Mouse (Mus musculus) C3H10T1/2 (cell line): ENCODE data around the gene Lcn8. TPM values are rescaled to one million over a fixed set of nuclear protein-coding genes. Genes with fewer than 3 reads are reported as not detected.

Source experiments
- polyA plus RNA-seq, 2 experiments: library from polyadenylated mRNA; unstranded; fragments of >200 nt; fragmentation: generic; extraction: Trizol; gene quantifications; one replicate each; pipeline ENCODE4 v1.2.1; 2012; ENCODE audit warnings: missing spikeins in 2 of 2

The Lcn8 gene
- polyA plus RNA-seq: not detected

GRCm38 (mm10) chr2:25652902-25653301 is at the start of gene Lcn8:
Gene Lcn8, plus strand, starts transcription at chr2:25653120.

DNA sequence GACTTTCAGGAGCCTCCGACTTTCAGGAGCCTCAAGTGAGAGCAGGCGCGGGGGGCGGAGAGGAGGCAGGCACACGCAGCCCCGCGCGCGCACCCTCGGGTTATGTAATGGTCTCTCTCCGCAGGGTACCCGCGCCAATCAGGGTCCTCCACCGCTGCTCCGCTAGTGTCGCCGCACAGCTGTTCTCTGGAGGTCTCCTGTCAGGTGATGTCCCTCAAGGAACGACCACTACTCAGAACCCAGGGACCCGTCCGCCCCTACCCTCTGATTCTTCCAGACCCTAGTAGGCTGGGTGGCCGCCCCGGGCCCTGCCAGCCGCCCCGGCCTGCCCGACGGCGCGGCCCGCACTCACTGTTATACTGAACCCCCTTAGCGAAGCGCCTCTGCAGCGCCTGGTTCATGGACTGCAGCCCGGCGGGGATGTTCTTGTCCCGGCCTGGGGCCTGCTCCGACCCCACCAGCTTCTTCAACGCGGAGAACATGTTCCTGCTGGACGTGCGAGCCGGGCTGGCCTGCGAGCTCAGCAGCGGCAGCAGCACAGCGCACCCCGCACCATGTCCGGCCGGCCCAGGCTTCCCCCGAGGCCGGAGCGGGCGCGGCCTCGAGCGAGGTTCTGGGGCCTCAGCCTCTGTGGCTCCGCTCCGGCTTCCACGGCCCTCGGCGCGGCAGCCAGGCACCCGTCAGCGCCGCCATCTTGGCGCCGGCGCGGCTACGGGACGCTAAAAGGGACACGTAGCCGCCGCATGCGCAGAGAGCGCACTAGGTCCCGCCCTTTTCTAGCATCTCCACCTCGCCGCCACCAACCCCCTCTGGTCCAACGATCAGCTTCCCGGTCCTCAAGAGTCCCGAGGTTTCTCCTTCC is 44.9 kb upstream of the Lcn8 start, which contains the start of gene Rabl6:
Rabl6 (minus strand) TSS at position 761 of the 862 bp plus-strand sequence.

DNA sequence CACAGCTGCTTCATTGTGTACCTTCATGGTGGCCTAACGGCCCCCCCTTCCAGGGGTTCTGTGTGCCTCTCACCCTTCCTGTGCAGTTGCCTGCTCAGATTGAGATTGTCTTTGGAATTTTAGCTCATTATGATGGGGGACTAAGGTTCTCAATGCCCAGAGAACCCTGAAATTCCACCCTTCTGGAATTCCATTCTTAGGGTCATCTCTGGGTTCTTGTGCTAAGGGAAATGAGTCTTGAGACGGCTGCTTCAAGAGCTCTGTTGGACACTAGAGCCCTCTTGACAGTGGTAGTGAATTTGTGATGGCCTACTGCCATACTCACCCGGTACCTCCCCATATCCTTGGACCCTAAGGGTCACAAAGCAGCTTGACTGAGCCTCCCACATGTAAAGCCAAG is 35.3 kb upstream of the Lcn8 start, which contains the start of gene Ccdc183:
Ccdc183 (minus strand) TSS at position 101 of the 400 bp plus-strand sequence.

GRCm38 (mm10) chr2:25621229-25622200 is 31.4 kb upstream of the Lcn8 start, which contains the start of gene Tmem141:
Gene Tmem141, minus strand, starts transcription at chr2:25622005.

GRCm38 (mm10) chr2:25627811-25628210 is 25.1 kb upstream of the Lcn8 start, which contains the start of gene Fcna:
Gene Fcna, minus strand, starts transcription at chr2:25628030.

DNA sequence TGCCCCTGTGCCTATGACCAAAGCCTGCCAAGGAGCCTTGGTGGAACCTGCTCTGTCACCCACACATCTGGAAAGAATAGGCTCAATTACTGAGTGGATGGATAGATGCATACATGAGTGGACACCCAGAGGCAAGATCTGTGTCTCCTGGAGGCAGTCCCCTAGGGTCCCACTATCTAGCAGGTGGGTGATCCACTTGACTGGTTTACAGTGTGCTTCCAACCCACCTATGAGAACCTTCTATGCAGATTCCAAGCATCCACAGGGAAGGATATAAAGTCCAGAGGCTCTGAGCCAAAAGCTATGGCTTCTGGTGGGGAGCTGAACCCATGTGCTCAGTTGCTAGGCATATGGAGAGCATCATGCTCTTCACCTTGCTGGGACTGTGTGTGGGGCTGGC is 4.7 kb downstream of the Lcn8 start, which contains the start of gene Lcn5:
Lcn5 (plus strand) TSS at position 301 of the 400 bp plus-strand sequence.

GRCm38 (mm10) chr2:25676486-25676885 is 23.6 kb downstream of the Lcn8 start, which contains the start of gene Lcn6:
Gene Lcn6, plus strand, starts transcription at chr2:25676786.

GRCm38 (mm10) chr2:25682426-25682825 is 29.5 kb downstream of the Lcn8 start, which contains the start of gene Lcn10:
Gene Lcn10, plus strand, starts transcription at chr2:25682726.

DNA sequence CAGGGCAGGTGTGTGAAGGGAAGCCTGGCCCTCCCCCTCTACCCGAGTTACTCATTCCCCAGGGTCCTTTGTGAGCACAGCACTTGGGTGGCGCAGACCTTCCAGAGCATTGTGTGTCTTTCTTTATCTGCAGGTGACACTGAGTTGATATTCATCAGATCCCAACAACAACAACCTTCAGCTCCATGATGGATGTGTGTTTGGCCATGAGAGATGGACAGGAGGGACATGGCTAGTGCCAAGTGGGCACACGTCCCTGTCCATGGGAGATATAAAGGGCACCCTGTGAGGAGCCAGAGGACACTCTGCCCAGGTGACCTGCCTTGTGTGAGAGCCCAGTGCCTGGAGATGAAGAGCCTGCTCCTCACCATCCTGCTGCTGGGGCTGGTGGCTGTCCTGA is 46.8 kb downstream of the Lcn8 start, which contains the start of gene Obp2a:
Obp2a (plus strand) TSS at position 301 of the 400 bp plus-strand sequence.

Other genes with a start within 250 kb of the Lcn8 start
- under 1 TPM; 0.13 to 0.42 TPM for gene Fut7, start 229.9 kb upstream of the Lcn8 start, polyA plus RNA-seq
- gene Abca2, start 224.4 kb upstream of the Lcn8 start, polyA plus RNA-seq: 10 to 100 TPM in 1 of 2 experiments, 1 to 10 TPM in 1; 4.8 to 13.4 TPM
- under 1 TPM; 0.15 to 0.94 TPM for gene Clic3, start 196.3 kb upstream of the Lcn8 start, polyA plus RNA-seq
- 10 to 100 TPM; 25.6 to 61.9 TPM for gene Paxx, start 192.0 kb upstream of the Lcn8 start, polyA plus RNA-seq
- under 1 TPM; 0.07 to 0.30 TPM for gene Ptgds, start 183.1 kb upstream of the Lcn8 start, polyA plus RNA-seq
- gene Lcn12, start 159.2 kb upstream of the Lcn8 start, polyA plus RNA-seq: not detected
- gene Fbxw5, start 152.4 kb upstream of the Lcn8 start, polyA plus RNA-seq: 10 to 100 TPM; 24.9 to 52.5 TPM
- 1 to 10 TPM in 1 of 2 experiments, under 1 TPM in 1; 0.85 to 9.2 TPM for gene C8g, start 151.4 kb upstream of the Lcn8 start, polyA plus RNA-seq
- gene Traf2, start 106.2 kb upstream of the Lcn8 start, polyA plus RNA-seq: 10 to 100 TPM; 29.4 to 32.2 TPM
- 100 to 1,000 TPM; 602 to 888 TPM for gene Edf1, start 95.3 kb upstream of the Lcn8 start, polyA plus RNA-seq
- gene Mamdc4, start 78.3 kb upstream of the Lcn8 start, polyA plus RNA-seq: 1 to 10 TPM in 1 of 2 experiments, under 1 TPM in 1; 0.09 to 1.1 TPM
- gene Phpt1, start 77.9 kb upstream of the Lcn8 start, polyA plus RNA-seq: 100 to 1,000 TPM; 104 to 192 TPM
- 1 to 10 TPM in 1 of 2 experiments, under 1 TPM in 1; 0.04 to 1.9 TPM for gene Ajm1, start 71.4 kb upstream of the Lcn8 start, polyA plus RNA-seq
- 10 to 100 TPM; 38.7 to 57.3 TPM for gene Rabl6, start 44.6 kb upstream of the Lcn8 start, polyA plus RNA-seq
- 1 to 10 TPM in 1 of 2 experiments, under 1 TPM in 1; 0.82 to 1.3 TPM for gene Ccdc183, start 35.4 kb upstream of the Lcn8 start, polyA plus RNA-seq
- gene Tmem141, start 31.1 kb upstream of the Lcn8 start, polyA plus RNA-seq: 1 to 10 TPM; 5.8 to 8.5 TPM
- gene Fcna, start 25.1 kb upstream of the Lcn8 start, polyA plus RNA-seq: under 1 TPM; 0.09 to 0.51 TPM
- not detected for gene Lcn5, start 4.8 kb downstream of the Lcn8 start, polyA plus RNA-seq
- gene Lcn6, start 23.7 kb downstream of the Lcn8 start, polyA plus RNA-seq: not detected
- not detected for gene Lcn10, start 29.6 kb downstream of the Lcn8 start, polyA plus RNA-seq
- not detected for gene Obp2a, start 46.9 kb downstream of the Lcn8 start, polyA plus RNA-seq
- not detected for gene Bmyc, start 53.6 kb downstream of the Lcn8 start, polyA plus RNA-seq
- gene Obp2b, start 83.9 kb downstream of the Lcn8 start, polyA plus RNA-seq: not detected
- gene Lcn3, start 112.4 kb downstream of the Lcn8 start, polyA plus RNA-seq: not detected
- gene Lcn11, start 123.9 kb downstream of the Lcn8 start, polyA plus RNA-seq: not detected
- not detected for gene Gm13539, start 129.1 kb downstream of the Lcn8 start, polyA plus RNA-seq
- not detected for gene Glt6d1, start 162.7 kb downstream of the Lcn8 start, polyA plus RNA-seq
- gene Lcn9, start 170.0 kb downstream of the Lcn8 start, polyA plus RNA-seq: not detected
- gene Sohlh1, start 194.1 kb downstream of the Lcn8 start, polyA plus RNA-seq: not detected
- under 1 TPM in 1 of 2 experiments, not detected in 1; 0.06 TPM for gene Kcnt1, start 210.6 kb downstream of the Lcn8 start, polyA plus RNA-seq